Mouse (Mus musculus): ENCODE measurements around the gene 4931417E11Rik.

Gene 4931417E11Rik

DNA sequence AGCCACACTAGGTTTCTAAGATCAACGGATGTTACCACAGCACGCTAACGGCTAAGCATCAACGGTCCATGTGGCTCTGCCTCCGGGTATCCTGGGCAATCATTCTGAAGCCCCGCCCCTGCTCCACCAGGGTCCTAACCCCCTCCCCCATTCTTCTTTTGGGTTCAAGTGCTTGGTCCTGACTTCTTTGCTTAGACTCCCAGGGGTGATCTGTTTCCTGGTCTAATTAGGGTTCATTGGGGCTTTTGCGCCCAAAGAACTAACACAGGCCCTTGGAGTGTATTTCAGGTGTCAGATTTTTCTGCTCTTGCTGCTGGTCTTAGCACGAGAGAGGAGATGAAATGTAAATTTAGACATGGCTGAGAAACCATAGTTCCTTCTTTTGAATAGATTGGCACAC is at the start of gene 4931417E11Rik:
4931417E11Rik (minus strand) TSS at position 101 of the 400 bp plus-strand sequence.
- DNase-seq (ENCODE audit: extremely low spot score, low spot score) = no peak

DNA sequence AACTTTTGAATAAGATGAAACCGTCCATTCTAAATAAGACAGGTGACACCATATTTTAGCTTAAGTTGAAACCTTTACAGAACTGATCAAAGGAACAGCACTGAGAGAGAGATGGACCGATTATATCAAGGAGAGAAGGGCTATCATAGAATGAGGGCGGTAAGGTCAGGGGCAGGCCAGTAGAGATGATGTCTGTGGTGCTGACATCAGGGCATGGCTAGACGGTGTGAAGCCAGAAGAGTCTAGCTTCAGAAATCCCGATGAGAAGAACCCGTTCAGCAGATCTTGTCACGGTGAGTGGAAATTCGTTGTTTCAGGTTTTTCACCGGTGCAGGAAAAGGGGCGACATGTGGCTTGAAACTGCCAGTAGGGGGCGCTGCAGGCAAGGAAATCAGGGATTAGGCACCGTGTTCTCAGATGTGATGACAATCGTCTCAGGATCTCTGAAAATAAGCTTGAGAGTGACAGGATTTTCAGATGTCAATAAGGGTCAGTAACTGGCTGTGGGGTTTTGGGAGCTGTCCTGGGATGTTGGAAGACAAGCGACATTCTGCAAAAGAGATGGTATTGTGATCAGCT is 48.4 kb upstream of the 4931417E11Rik start:
- peak; percentile 81 for DNase-seq (ENCODE audit: extremely low spot score, low spot score)

DNA sequence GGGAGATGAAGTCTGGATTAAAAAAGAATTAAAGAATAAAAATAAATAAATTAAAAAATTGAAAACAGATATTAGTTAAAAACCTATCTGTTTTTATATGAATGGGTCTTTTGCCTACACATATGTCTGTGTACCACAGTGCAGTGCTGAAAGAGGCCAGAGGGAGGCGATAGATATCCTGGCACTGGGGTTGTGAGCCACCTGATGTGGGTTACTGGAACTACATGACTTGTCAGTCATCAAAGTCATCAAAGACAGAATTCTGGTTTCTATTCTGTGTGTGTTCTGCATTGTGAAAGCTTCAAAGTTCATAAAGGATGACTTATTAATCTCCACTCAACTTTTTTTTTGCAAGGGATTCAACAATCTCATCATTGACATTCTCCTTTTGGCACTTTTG is 43.4 kb upstream of the 4931417E11Rik start:
- no peak for DNase-seq (ENCODE audit: extremely low spot score, low spot score)

DNA sequence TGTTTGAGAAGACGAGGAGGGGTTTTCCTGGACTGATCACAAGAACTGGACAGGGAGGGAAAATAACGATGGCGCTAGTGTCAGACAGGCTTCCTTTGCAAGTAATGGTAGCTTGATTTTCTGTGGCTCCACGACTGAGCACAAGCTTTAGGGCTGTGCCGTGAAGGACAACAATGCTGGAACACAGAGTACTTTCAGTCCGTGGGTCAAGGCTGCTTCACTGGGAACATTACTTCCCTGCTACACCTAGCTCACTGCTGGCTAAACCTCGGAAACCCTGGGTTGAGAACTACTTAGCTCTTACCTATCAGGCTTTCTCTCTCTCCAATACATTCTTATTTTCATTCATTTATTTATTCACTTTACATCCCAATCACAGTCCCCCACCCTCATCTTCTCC is 30.2 kb upstream of the 4931417E11Rik start:
- DNase-seq (ENCODE audit: extremely low spot score, low spot score) = no peak

DNA sequence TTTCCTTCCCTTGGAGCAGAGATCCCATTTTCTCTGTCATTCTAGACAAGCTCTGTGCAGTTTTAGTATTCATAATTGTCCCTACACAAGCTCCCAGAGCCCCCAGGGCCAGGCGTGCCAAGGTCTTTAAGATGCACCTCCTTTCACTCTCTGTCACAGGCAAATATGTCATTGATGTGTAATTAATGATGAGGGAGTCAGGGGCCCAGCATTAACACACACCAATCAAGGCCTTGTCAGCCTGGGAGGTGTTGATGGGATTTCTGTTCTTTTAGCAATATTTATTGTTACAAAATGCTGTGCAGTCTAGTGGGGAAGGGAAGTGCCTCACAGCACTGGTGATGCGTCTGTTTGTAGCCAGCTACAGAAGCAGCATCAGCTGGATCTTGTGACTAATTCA is 27.9 kb upstream of the 4931417E11Rik start:
- no peak for DNase-seq (ENCODE audit: extremely low spot score, low spot score)

DNA sequence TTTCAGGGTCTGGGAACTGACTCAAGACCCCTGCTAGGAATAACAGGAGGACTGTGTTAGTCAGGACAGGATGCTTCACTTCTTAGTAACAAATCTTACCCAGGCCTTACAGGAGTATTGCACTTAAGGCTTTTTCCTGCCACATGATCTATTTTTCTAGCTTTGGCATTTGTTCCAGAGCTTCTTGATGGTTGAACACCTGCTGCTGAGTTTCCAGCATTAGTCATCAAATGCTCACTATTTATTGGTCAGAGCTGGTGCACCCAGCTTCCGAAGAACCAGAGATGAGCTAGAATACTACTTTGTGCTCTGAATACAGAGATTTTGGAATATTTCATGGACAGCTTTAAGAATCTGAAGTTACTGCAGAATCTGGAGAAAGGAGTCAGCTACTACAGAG is 21.1 kb upstream of the 4931417E11Rik start:
- DNase-seq (ENCODE audit: extremely low spot score, low spot score) = no peak

DNA sequence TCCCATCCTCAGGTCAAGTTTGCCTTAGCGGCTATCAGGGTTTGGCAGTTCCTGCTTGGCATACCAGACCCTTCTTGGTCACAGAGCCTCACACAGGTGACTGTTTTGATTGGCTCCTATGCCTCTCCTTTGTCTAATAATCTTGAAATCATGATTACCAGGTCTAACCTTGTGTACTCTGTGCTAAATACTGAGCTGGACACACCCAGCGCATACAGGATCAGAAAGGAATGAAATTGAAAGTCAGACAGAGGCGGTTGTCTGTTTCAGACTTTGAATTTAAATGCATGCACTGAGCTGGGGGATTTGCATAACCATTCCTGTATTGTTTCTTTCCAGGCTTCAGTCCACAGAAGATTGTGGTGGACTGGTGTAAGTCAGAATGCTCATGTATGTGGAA is 16.1 kb upstream of the 4931417E11Rik start:
- no peak for DNase-seq (ENCODE audit: extremely low spot score, low spot score)

DNA sequence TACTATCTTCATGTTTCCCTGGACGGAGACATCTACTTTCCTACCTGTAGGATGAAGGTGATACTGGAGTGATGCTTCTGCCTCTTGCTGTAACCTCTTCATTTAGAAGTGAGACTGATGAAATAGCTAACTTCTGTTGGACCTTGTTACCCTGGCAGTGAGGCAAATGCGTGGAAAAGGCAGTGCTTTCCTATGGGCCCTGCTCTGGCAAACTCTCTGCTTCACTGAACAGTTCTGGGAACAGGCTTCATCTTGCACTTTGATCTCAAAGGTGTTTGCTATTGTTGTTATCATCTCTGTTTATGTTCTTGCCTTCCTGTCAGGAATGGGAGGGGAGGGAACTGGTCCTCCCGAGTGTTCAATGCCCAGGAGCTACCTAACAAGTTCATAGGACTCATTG is 3.4 kb downstream of the 4931417E11Rik start:
- no peak for DNase-seq (ENCODE audit: extremely low spot score, low spot score)

DNA sequence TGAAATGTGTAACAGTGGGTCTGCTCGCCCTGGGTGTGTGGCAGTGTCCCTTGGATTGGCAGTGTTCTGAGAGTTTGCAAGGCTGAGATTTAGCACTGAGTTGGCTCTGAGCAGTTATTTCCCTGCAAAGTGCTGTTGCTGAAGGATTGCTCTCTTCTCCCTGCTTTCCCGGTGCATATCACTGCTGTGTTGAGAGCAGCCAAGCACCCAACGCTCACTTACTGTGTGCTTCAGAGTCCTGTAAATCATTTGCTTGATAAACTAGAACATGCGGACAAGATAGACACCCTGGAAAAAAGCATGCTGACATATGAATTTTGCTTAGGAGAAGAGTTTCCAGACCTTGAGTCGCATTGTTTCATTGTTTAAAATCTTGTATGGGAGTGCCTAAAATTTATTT is 6.9 kb downstream of the 4931417E11Rik start:
- DNase-seq (ENCODE audit: extremely low spot score, low spot score) = no peak

DNA sequence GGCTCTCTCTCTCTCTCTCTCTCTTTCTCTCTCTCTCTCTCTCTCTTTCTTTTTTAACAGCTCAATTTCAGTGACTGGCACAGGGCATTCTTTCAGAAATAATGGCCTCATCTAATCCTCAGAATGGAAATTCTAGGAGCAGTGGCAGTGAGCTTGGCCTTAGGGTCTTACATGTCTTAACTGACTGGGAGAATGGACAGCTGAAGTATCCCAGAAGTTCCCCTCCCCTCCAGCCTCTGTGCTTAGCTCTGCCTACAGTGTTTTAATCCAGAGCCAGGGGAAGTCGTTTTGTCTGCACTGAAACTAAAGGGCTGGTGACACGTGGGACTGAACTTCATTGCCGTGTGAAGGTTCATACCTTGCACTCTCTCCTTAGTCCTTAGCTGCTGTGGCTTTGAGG is 35.6 kb downstream of the 4931417E11Rik start:
- DNase-seq (ENCODE audit: extremely low spot score, low spot score) = no peak

DNA sequence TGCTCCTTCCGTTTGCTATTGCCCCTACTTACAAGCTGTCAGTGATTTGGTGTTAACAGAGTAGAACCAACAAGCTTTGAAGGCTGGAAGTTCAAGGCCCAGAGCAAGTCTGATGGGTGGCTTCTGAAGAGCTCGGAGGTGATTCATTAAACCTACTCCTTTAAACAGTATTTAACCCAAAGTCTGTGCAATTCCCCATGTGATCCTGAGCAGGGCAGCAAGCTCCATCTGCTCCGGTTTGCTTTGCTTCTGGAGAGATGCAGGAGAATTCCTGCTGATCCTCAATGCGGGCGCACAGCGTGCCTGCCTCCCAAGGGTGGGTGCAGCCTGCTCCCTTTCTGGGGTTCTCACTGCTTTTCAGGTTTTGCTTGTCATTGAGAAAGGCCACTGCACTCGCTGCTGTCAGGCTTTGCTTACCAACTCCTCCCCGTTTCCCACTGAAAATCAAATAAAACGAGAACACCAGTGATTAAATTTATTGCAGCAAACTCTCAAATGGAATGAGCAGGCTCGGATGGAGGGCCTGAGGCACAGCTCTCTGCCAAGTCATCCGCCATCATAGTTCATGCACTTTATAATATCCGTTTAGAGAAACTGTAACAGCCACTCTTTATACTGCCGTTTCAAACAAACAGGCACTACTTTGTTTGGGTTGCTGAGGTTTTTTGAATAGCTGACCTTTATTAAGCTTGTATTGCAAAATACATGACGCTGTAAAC is 40.7 kb downstream of the 4931417E11Rik start:
- no peak for DNase-seq (ENCODE audit: extremely low spot score, low spot score)

DNA sequence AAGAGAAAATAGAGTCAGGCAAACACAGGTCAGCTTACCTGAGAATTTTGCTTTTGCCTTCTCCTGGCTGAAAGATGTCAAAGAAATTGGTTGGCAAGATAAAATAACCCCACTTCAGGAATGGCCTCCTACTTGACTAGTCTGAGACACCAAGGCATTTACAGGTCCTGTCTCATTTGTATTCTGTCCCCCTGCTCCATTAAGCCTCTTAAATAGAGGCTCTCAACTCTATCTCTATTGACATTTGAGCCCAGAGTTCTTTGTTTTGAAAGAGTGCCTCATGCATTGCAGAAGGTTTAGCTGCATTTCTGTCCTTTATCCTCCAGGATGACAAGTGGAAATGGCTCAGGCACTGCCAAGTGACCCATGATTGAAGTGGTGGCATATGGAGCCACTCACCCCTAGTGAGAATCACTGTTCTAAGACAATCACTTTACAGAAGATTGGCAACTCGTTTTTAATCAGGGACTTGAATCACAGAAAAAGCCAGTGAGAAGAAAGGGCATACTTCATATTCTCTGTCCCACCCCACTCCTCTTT is 42.1 kb downstream of the 4931417E11Rik start:
- no peak for DNase-seq (ENCODE audit: extremely low spot score, low spot score)
